Mouse (Mus musculus) stomach, embryonic 14.5 days (tissue): ENCODE data around the gene Bag3. TPM values are rescaled to one million over a fixed set of nuclear protein-coding genes. Genes with fewer than 3 reads are reported as not detected.
"Not testable (repeated sequence)": the region's sequence is repeated elsewhere in the genome, so short reads cannot be mapped to it uniquely, and the experiment has no call there.

Experiments
- ATAC-seq: fragments of 200-750 bp; cut with Nextera tagmentation; 2 replicates; pipeline ENCODE4 v1.8.0; 2017; ENCODE audit warnings: low read depth, moderate TSS enrichment; ENCODE audit not compliant: insufficient number of reproducible peaks, insufficient read depth, low FRiP score
- H3K27ac ChIP-seq: fragments of 300-500 bp; sonication (generic); 2 replicates; pipeline ENCODE4 v1.5.1; 2014; ENCODE audit warnings: mild to moderate bottlenecking, low read length, moderate library complexity, mixed read lengths
- H3K27me3 ChIP-seq: fragments of 300-500 bp; sonication (generic); 2 replicates; pipeline ENCODE4 v1.6.1; 2014; ENCODE audit warnings: low read length, control low read depth, mixed read lengths; ENCODE audit not compliant: control insufficient read depth, insufficient read depth
- H3K36me3 ChIP-seq: fragments of 300-500 bp; sonication (generic); 2 replicates; pipeline ENCODE4 v1.6.1; 2014; ENCODE audit warnings: mild to moderate bottlenecking, control low read depth, low read length, moderate library complexity, mixed read lengths; ENCODE audit not compliant: control insufficient read depth, insufficient read depth
- H3K4me1 ChIP-seq: fragments of 300-500 bp; sonication (generic); 2 replicates; pipeline ENCODE4 v1.6.1; 2014; ENCODE audit warnings: low read length, control low read depth, mixed read lengths; ENCODE audit not compliant: control insufficient read depth, insufficient read depth
- H3K4me2 ChIP-seq: fragments of 300-500 bp; sonication (generic); replicated peaks from 2 replicates; pipeline ENCODE4 v1.6.1; 2014; ENCODE audit warnings: low read depth, low read length, control low read depth
- H3K4me3 ChIP-seq: fragments of 300-500 bp; sonication (generic); 2 replicates; pipeline ENCODE4 v1.5.1; 2014; ENCODE audit warnings: low read depth, low read length, control low read depth
- H3K9ac ChIP-seq: fragments of 300-500 bp; sonication (generic); replicated peaks from 2 replicates; pipeline ENCODE4 v1.6.1; 2014; ENCODE audit warnings: low read depth, mild to moderate bottlenecking, control low read depth, low read length, moderate library complexity, mixed read lengths
- H3K9me3 ChIP-seq: fragments of 300-500 bp; sonication (generic); 2 replicates; pipeline ENCODE4 v1.6.1; 2016; ENCODE audit warnings: low read depth, low read length, control low read depth; ENCODE audit not compliant: control insufficient read depth
- WGBS: fragments of 180-500 bp; shearing (Covaris S2); extraction: QIAGEN DNeasy Blood & Tissue Kit; methylation state at CpG from one replicate; pipeline ENCODE4 v1.1.7; 2014; 5-methylcytosine and 5-hydroxymethylcytosine counted together
- polyA plus RNA-seq: library from polyadenylated mRNA; unstranded; fragments of >200 nt; fragmentation: Nextera tagmentation; extraction: Ambion mirVana; gene quantifications from 2 replicates; pipeline ENCODE4 v1.2.1, GENCODE M21; 2014

Bag3 gene
- polyA plus RNA-seq, 1 experiment from 2014 or later, result 18.1 TPM

DNA sequence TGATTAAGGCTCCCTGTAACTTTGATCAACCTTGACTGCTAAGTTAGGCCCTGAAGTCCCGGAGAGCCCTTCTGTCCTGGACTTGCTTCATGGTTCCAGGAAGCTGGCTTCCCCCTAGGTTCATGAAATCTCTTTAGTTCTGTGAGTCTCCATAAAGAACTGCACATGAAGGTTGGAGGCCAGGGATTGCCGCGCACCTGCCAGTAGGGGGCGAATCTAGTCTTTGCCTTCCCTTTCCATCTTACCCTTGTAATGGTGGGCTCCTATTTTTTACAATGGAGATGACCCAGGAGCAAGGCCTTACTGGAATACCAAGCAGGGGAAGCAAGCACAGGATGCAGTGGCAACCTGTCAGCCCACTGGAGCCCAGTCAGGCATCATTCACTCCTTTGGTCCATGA lies 40.0 kb downstream of the Bag3 start:
- H3K9me3 ChIP-seq, result no peaks in the 10 kb centered on the region
- H3K9ac ChIP-seq, result no peak overlapping the region
- no peaks in the 10 kb centered on the region for H3K36me3 ChIP-seq
- ATAC-seq, result no peak
- no peak overlapping the region for H3K4me3 ChIP-seq
- H3K4me2 ChIP-seq, result no peak overlapping the region
- no peaks in the 10 kb centered on the region for H3K27me3 ChIP-seq
- 32% methylated on average over 4 of the region's 4 CpGs for WGBS
- H3K27ac ChIP-seq, result no peak overlapping the region
- H3K4me1 ChIP-seq, result no peaks in the 10 kb centered on the region

DNA sequence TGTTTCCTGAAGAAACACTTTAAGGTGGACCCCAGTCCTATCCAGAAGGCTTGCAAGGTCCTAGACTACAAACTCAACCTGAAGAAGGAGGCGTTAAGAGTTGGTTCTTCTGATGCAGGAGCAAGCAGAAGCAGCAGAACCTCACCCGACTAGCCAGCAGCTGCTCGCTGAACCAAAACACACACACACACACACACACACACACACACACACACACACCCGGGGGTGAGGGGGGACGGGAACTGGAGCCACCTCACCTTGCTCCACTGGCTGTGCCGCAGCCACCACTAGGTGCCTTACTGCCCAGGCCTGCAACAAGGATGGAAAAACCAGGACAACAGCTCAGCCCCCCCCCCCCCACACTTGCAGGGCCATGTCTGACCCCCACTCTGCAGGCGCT lies 42.9 kb downstream of the Bag3 start:
- ATAC-seq, result no peak
- 65% methylated on average over 7 of the region's 7 CpGs for WGBS
- Histone ChIP-seq H3K4me1 (no peaks in the 10 kb centered on the region), H3K36me3 (no peaks in the 10 kb centered on the region), H3K27me3 (no peaks in the 10 kb centered on the region), H3K27ac (no peak overlapping the region), H3K4me2 (no peak overlapping the region), H3K9ac (no peak overlapping the region), H3K4me3 (no peak overlapping the region), H3K9me3 (no peaks in the 10 kb centered on the region)

DNA sequence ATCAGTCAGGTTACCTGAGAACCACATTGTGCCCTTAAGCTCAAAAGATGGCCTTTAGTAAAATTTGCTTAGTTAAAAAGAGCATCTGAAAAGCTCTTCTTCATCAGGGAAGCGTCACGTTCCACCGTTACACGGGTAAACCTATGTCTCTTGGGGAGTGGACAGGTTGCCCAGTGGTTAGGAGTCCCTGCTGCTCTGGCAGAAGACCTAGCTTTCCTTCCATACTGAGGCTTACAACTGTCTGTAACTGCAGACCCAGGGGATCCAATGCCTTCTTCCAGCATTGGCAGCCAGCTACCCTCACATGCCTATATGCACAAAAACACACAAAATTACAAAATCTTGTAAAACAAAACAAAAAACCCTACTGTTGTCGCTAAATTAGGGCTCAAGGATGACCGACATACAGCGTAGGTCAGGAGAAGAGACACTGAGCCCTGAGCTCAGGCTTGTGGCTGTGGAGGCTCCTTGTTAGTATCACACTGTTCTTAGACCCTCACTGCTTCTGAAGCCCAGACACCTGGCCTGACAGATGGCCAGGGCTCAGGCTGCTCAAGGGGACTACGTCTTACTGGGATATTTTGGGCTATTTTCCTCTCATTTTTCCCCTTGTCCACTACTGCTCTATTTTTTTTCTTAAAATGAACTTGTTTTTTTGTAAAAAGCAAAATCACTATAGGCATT lies 44.3 kb downstream of the Bag3 start:
- Histone ChIP-seq H3K4me2 (no peak overlapping the region), H3K9ac (no peak overlapping the region), H3K27ac (no peak overlapping the region), H3K36me3 (no peaks in the 10 kb centered on the region), H3K4me3 (no peak overlapping the region), H3K27me3 (no peaks in the 10 kb centered on the region), H3K4me1 (no peaks in the 10 kb centered on the region), H3K9me3 (no peaks in the 10 kb centered on the region)
- 86% methylated on average over 8 of the region's 8 CpGs for WGBS
- no peak for ATAC-seq

GRCm38 (mm10) chr7:128569429-128569828 lies 46.0 kb downstream of the Bag3 start:
- H3K4me3 ChIP-seq, H3K4me2 ChIP-seq, H3K4me1 ChIP-seq, ATAC-seq, H3K9me3 ChIP-seq, H3K27ac ChIP-seq, H3K27me3 ChIP-seq, H3K9ac ChIP-seq, H3K36me3 ChIP-seq: not testable (repeated sequence)
- WGBS, result 90% methylated on average over 2 of the region's 2 CpGs

DNA sequence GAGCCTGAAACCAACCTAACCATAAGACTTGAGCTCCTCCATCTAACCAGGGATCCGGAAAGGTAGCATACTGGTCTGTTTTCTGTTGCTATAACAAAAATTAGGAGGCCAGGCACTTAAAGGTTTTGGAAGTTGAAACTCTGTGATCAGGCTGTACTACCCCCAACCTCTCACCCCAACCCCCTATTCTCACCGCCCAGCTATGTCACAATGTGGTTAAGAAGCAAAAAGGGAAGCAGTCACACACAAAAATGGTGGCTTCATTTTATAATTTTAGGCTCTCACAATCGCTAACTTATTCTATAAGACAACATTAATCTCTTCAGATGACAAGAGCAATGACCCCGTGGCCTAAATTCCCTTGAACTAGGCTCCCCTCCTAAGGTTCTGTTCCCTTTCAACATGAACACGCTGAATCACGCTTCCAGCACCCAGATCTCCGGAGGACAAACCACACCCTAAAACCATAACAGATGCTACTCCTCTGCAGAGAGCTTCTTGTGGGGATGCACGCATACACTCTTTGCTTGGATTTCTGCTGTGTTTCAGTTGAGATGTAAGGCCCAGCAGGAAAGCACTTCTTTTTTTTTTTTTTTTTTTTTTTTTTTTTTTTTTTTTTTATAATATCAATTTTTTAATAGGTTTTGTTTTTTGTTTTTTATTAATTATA lies 46.7 kb downstream of the Bag3 start:
- 85% methylated on average over 8 of the region's 8 CpGs for WGBS
- no peaks in the 10 kb centered on the region for H3K9me3 ChIP-seq
- H3K4me2 ChIP-seq, result no peak overlapping the region
- no peak overlapping the region for H3K9ac ChIP-seq
- no peak overlapping the region for H3K27ac ChIP-seq
- H3K36me3 ChIP-seq, result no peaks in the 10 kb centered on the region
- ATAC-seq, result no peak
- H3K27me3 ChIP-seq, result no peaks in the 10 kb centered on the region
- H3K4me3 ChIP-seq, result no peak overlapping the region
- H3K4me1 ChIP-seq, result no peaks in the 10 kb centered on the region

DNA sequence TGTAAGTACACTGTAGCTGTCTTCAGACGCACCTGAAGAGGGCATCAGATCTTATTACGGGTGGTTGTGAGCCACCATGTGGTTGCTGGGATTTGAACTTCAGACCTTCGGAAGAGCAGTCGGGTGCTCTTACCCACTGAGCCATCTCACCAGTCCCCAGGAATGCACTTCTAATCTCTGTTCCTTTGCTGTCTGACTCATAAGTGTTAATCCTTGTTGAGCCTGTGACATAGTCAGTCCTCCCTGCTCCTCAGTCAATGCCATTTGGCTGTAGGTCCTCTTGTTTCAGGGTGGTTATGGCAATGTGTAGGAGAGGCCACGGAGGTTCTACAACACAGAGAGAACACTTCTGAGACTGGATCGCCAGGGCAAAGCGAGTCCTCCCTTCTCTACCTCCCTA lies 47.2 kb downstream of the Bag3 start:
- H3K4me1 ChIP-seq, H3K4me2 ChIP-seq, H3K27me3 ChIP-seq, H3K27ac ChIP-seq, H3K9ac ChIP-seq, H3K36me3 ChIP-seq, ATAC-seq, H3K4me3 ChIP-seq, H3K9me3 ChIP-seq: not testable (repeated sequence)
- WGBS, result 82% methylated on average over 7 of the region's 7 CpGs

- Histone ChIP-seq H3K9me3 (no peaks in the 10 kb centered on the region), H3K36me3 (no peaks in the 10 kb centered on the region), H3K4me1 (no peaks in the 10 kb centered on the region), H3K4me3 (no peak overlapping the region), H3K9ac (no peak overlapping the region), H3K27me3 (no peaks in the 10 kb centered on the region), H3K27ac (no peak overlapping the region), H3K4me2 (no peak overlapping the region)
- ATAC-seq, result no peak
- WGBS, result 66% methylated on average over 4 of the region's 4 CpGs
Observed at GRCm38 (mm10) chr7:128572030-128572429, 48.6 kb downstream of the Bag3 start.

DNA sequence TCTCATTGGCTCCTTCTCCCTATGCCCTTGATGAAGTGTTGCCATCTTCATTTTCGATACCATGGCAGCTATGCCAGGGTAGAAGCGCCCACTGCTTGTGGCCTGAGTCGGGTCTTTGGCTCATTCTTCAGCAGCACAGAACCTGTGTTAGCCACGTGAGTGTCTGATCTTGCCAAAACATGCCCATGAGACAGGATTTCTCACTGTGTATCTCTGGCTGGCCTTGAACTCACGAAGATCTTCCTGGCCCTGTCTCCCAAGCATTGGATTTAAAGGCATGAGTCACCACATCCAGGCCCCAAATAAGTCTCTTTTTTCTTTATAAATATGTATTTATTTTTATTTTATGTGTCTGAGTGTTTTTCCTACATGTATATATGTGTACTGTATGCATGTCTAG lies 51.8 kb downstream of the Bag3 start:
- no peaks in the 10 kb centered on the region for H3K36me3 ChIP-seq
- no peak for ATAC-seq
- H3K4me3 ChIP-seq, result no peak overlapping the region
- no peaks in the 10 kb centered on the region for H3K9me3 ChIP-seq
- WGBS, result 91% methylated on average over 5 of the region's 5 CpGs
- H3K4me2 ChIP-seq, result no peak overlapping the region
- no peaks in the 10 kb centered on the region for H3K27me3 ChIP-seq
- no peaks in the 10 kb centered on the region for H3K4me1 ChIP-seq
- no peak overlapping the region for H3K27ac ChIP-seq
- H3K9ac ChIP-seq, result no peak overlapping the region

DNA sequence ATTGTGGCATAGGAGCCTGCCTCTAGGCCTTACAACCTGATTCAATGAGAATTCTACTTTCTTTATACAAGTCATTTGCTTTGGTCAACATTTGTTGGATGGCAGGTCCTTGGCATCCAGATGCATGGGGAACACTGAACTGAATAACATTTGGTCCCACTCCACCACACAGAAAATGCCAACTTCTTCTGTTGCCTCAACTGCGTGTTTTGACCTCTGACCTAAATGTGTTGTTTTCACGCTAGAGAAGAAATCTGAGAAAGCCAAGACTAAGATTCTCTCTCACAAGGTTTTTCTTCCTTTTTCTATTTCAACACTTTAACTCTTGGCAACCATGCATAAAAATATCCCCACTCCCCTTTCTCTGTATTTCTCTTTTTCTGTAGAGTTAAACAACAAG lies 52.4 kb downstream of the Bag3 start:
- no peak overlapping the region for H3K4me2 ChIP-seq
- 65% methylated on average over 2 of the region's 2 CpGs for WGBS
- no peak overlapping the region for H3K9ac ChIP-seq
- no peak overlapping the region for H3K4me3 ChIP-seq
- H3K36me3 ChIP-seq, result no peaks in the 10 kb centered on the region
- H3K4me1 ChIP-seq, result no peaks in the 10 kb centered on the region
- no peak overlapping the region for H3K27ac ChIP-seq
- no peaks in the 10 kb centered on the region for H3K27me3 ChIP-seq
- no peak for ATAC-seq
- H3K9me3 ChIP-seq, result no peaks in the 10 kb centered on the region
